Mouse (Mus musculus) megakaryocyte, embryonic 14.5 days (primary cell): ENCODE data around the gene Dnm3.

Experiments used
- FLI1 ChIP-seq: IDR thresholded peaks from 2 replicates; pipeline ENCODE4 v1.6.1; 2012; ENCODE audit warnings: low read length, inconsistent platforms, mixed read lengths
- GATA1 ChIP-seq: IDR thresholded peaks from 3 replicates; pipeline ENCODE4 v1.6.1; 2012; ENCODE audit warnings: mixed read lengths, low read length, inconsistent platforms, borderline replicate concordance

DNA sequence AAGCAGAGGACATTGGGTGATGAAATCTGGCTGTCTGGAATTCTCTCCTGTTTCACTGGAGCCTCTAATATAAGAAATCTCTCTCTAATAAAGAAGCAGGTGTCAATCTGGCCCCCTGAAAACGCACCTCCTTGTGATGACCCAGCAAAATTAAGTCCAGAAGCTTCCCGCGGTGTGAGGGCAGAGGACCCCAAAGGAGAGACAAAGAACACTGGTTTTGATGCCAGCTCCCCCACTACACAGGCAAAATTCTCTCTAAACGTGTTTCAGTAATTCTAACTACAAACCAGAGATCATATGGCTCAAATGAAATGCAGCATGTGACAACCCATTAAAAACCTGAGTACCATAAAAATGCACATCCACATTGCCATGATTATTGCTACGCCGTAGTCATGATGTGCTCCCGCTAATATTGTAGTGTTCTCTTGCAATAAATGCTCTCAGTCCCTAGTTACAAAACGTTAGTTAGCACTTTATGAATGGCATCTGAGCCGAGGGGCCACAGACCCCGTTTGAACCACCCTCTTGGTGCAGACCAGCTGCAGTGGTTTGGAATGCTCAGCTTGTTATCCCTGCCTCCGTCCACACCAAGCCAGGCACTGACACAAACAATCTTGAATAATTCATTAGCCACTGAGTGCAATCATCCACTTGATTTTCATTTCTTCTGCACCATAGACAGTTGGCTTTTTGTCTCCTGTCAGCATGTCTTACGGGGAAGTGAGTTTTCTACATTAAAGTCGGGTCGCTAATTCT is 67.4 kb downstream of the Dnm3 start:
- TF ChIP-seq GATA1: no peak
- no peak for TF ChIP-seq FLI1
